Mouse (Mus musculus) cerebellum, adult 11 months (tissue): ENCODE data around the gene Zfp652.
"Not testable (repeated sequence)": the region's sequence is repeated elsewhere in the genome, so short reads cannot be mapped to it uniquely, and the experiment has no call there.

Experiments used
- DNase-seq: peaks from one replicate; pipeline ENCODE4 v3.0.0; 2022

Gene Zfp652

GRCm38 (mm10) chr11:95712563-95713224 is at the start of gene Zfp652:
Zfp652 (plus strand) TSS chr11:95712673.
- DNase-seq: peak; percentile 94

- peak; percentile 91 for DNase-seq
These were observed 45.8 kb upstream of the Zfp652 start, which contains the start of gene Phb for GRCm38 (mm10) chr11:95666529-95667149. Phb (plus strand) TSS chr11:95666957.

- peak; percentile 25 for DNase-seq
These were observed 45.3 kb upstream of the Zfp652 start for GRCm38 (mm10) chr11:95667177-95667576.

GRCm38 (mm10) chr11:95668086-95668485 is 44.4 kb upstream of the Zfp652 start:
- DNase-seq: not testable (repeated sequence)

GRCm38 (mm10) chr11:95675498-95675897 is 37.0 kb upstream of the Zfp652 start:
- no peak for DNase-seq

DNA sequence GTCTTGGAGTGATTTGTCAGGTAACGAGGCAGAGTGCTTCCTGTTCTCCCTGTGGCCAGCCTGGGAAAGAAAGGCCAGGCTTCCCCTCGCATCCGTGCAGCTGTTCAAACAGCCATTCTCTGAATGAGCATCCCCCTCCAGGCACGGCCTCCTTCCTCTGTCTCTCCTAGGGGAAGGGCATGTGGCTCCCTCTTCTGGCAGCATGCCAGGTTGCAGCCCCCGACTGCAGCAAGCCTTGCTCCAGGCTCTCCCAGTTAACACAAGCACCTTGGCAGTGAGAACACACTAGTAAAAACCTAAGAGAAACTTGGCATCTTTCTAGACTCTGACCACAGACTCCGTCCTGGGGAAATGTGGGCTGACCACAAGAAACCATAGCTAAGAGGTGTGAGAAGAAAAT is 36.2 kb upstream of the Zfp652 start:
- DNase-seq: no peak

GRCm38 (mm10) chr11:95677925-95678701 is 34.4 kb upstream of the Zfp652 start:
- no peak for DNase-seq

DNA sequence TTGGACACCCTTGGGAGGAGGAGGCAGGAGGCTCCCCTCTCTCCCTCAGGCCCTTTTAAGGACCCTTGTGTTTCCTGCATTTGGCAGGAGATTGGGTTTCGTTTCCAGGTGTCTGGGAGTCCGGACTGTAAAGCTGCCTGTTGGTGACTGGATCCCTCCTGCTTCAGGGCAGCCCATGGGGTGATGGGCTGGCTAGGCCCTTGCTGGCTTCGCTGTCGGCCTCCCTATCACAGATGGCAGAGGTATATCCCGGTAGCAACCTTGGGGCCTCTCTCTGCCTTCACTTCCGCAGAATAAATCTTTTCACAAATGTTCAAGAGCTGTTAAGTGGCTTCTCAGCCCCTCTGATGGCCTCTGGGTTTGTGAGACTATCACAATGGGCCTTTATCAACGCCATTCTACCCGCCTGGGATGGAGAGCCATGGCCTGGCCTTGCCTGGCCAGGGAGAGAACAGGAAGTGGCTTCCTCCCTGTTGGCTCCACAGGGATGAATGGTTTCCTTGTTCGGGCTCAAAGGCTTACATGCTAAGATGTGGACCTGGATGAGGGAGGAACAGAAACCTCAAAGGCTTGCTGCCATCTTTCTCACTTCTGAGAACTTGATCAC is 30.4 kb upstream of the Zfp652 start:
- no peak for DNase-seq

- no peak for DNase-seq
These were observed 29.5 kb upstream of the Zfp652 start for GRCm38 (mm10) chr11:95682946-95683345.

DNA sequence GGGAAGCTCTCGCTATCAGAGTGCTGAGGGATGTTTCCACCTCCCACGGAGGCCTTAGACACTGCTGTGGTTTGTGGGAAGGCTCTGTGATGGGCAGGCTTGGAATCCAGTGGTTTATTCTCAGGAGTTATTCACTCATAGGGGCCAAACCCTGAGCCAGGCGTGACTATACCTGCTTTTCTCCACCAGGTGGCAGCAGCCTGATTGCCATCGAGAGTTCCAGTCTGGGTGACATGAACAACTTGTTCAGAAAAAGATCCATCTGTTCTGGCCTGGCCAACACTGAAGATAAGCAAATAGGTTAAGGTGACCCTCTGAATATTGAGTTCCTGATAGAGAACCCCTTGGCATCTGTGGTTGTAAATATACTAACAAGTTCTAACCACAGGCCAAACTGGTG is 26.4 kb upstream of the Zfp652 start:
- DNase-seq: peak; percentile 67

DNA sequence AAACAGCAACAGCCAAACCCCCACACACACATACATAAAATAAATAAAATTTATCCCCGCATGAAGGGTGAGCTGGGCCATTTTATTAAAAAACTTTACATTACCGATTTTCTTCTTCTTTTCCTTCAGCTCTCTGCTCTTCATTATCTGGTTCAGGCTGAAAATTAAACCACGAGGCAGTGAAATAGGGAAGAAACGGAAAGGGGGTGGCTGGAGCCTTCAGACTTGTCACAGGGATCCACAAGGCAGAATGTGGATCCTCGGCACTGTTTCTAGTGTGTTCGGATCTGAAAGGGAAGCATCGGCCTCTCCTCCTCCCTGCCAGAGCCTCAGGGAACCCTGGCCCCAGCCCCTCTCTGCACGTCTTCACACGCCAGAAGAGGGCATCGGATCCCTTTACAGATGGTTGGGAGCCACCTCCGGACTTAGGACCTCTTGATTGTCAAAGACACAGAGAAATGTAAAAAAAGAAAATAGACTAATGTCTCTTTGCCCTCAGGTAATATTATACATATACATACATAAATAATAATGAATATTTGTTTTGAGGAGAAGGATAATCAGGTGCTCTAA is 25.3 kb upstream of the Zfp652 start:
- DNase-seq: no peak

DNA sequence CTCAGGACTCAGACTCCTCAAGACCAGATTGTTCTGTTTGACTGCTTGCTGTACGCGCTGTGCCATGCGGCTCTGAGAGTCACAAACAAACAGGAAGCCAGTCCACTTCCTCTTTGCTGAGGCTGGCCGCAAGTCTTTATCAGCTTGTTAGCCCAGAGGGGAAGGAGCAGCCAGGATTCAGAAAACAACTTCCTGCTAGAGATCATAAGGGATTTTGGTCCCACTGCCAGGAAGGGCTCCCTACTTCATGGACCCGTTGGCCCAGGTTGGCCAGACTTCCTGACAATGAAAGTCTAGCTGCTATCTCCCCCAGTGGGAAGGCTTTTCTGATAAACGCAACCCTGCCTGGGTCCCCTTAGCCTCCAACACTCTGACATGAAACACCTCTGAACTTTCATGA is 24.0 kb upstream of the Zfp652 start:
- no peak for DNase-seq

GRCm38 (mm10) chr11:95688981-95689380 is 23.5 kb upstream of the Zfp652 start:
- DNase-seq: no peak

- DNase-seq: no peak
These were observed 22.9 kb upstream of the Zfp652 start for GRCm38 (mm10) chr11:95689544-95689943.

DNA sequence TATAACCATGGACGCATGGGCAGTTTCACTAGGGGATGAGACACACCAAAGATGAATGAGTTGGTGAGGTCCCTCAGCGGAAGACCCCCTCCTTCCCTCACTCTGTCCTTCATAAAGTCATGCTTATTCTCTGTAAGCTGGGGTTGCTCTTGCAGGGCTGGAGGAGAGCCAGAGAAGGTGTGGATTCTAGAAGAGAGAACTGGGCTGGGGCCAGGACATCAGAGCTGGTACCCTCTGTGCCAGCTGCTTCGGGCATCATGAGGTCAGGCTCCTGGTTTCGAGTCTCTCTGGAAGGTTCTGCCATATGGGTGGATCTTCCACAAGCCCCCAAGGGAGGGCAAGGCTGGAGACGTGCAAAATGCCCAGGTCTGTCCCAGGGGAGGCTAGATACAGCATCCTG is 13.9 kb upstream of the Zfp652 start:
- DNase-seq: no peak

DNA sequence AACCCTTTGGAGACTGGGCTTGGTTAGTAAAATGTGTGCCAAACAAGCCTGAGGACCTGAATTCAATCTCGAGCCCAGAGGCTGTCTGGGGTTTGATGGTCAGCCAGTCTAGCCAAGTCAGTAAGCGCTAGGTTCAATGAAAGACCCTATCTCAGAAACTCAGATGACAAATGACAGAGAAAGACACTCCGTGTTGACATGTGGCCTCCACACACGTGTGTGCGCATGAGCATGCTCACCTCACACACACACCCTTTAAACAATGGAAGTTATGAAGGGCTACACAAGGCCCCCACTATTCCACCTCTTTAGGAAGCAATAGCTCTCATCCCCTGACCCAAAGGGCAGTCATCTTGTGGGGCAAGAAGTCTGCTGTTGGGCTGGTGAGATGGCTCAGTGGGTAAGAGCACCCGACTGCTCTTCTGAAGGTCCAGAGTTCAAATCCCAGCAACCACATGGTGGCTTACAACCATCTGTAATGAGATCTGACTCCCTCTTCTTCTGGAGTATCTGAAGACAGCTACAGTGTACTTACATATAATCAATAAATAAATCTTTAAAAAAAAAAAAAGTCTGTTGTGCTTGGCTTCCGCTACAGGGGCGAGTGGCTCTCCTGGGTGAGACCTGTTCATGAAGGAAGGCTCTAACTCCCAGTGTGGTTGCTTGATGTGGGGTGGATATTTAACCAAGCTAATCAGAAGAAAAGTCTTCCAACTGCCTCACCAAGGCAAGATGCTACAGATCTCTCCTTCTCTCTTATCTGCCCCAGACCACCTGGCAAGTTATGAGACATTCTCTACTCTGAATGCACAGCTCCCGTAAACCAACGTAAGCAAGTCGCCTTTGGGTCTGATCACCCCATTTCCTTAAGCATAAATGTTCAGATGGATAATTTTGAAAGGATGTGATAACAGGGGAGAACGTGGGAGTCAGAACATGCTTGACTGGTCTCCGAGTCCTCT is 11.4 kb upstream of the Zfp652 start:
- DNase-seq: no peak

DNA sequence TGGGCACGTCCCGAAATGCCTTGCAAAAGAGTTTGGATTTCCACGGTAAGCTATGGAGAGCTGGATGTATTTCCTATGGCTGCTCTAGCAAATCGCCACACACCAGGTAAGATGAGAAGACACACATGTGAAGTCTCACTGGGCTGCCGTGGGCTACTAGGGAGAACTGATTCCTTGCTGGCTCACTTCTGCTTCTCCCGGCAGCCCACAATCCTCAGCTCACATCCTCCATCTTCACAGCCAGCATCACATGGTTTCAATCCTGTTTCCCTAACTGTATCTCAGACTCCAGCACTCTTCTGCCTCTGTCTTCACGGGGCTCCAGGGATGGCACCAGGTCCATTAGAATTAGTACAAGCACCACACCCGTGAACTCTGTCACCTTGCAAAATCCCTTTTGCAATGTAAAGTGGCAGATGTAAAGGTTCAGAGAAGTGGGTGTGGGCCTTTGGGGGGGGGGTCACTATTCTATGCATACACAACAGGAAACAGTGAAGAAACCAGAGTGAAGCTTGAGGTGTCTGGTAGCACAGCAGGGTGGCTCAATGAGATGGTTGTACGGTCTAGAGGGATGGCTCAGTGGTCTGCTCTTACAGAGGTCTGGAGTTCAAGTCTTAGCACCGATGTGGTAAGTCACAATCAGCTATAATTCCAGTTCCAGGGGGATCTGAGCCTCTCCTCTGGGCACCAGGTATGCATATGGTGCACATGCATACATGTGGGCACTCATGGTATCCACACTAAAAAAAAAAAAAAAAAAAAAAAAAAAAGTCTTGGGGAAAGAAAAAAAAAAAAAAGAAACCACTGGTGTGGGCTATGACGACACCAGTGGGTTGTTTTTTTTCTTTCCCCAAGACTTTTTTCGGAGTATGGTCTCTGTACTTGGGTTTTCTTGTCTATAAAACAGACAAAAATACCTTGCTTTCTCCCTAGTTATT is 8.2 kb upstream of the Zfp652 start:
- DNase-seq: no peak

DNA sequence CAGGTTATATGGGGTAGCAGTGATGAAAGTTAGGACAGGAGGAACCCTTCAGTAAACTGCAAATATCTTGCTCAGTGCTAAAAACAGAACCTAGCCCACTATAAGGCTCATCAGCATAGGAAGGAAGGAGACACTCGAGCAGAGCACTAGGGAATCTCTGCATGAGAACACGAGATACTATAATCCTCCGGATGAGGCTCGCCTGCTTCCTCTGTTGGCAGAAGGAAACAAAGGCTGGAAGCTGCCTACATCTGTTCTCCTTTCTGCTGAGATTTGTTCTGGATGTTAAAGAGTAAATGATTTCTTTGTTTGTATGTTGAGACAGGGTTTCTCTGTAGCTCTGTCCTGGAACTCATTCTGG is 7.5 kb upstream of the Zfp652 start:
- DNase-seq: no peak

GRCm38 (mm10) chr11:95709534-95710040 is 2.9 kb upstream of the Zfp652 start:
- no peak for DNase-seq

DNA sequence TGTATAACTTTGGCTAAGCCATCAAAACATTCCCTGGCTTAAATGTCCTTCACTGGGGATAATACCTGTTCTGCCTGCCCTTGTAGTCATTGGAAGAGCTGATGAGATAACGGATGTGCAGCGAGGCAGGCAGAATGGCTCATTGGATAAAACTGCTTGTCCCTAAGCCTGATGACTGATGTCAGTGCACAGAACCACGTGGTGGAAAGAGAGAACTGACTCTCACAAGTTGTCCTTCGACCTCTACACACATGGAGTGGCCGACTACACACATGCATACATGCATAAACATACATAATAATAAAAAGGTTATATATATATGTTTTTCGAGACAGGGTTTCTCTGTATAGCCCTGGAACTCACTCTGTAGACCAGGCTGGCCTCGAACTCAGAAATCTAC is 2.0 kb upstream of the Zfp652 start:
- DNase-seq: no peak
